Mouse (Mus musculus) thymus, postnatal 0 days (tissue): ENCODE results near the gene Tcn2. TPM values are rescaled to one million over a fixed set of nuclear protein-coding genes. Genes with fewer than 3 reads are reported as not detected.
"Not testable (repeated sequence)": the region's sequence is repeated elsewhere in the genome, so short reads cannot be mapped to it uniquely, and the experiment has no call there.

Experiments
- DNase-seq: peaks from one replicate; pipeline ENCODE4 v3.0.0-alpha.2; 2015; ENCODE audit warnings: low spot score
- polyA plus RNA-seq: library from polyadenylated mRNA; unstranded; fragments of >200 nt; fragmentation: Nextera tagmentation; extraction: Ambion mirVana; gene quantifications from 2 replicates; pipeline ENCODE4 v1.2.1, GENCODE M21; 2015

Gene Tcn2
- polyA plus RNA-seq, 1 experiment from 2014 or later: 25.5 TPM

DNA sequence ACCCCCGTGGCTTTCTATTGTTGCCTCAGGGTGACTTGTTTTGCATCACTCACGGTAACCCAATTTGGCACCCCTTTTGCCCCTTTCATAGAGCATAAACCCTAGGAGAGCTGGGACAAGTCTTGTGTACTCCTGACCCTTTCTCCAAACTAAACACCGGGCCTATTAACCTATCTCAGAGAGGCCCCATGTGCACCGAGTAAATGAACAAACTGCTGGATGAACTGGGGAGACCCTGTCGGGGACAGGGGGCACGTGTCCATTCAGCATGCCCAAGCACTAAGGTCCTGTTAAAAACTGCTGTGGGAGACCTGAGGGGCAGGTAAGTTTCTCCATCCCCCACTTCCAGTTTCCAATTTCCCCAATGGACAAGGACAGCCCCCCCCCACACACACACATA, 1.0 kb downstream of the Tcn2 start:
- no peak for DNase-seq

- no peak for DNase-seq
Observed at GRCm38 (mm10) chr11:3930019-3930418, 1.9 kb downstream of the Tcn2 start.

- no peak for DNase-seq
Observed at GRCm38 (mm10) chr11:3925916-3926315, 6.0 kb downstream of the Tcn2 start.

- DNase-seq: no peak
Observed at GRCm38 (mm10) chr11:3922731-3923130, 9.2 kb downstream of the Tcn2 start.

- no peak for DNase-seq
Observed at GRCm38 (mm10) chr11:3922115-3922514, 9.8 kb downstream of the Tcn2 start.

DNA sequence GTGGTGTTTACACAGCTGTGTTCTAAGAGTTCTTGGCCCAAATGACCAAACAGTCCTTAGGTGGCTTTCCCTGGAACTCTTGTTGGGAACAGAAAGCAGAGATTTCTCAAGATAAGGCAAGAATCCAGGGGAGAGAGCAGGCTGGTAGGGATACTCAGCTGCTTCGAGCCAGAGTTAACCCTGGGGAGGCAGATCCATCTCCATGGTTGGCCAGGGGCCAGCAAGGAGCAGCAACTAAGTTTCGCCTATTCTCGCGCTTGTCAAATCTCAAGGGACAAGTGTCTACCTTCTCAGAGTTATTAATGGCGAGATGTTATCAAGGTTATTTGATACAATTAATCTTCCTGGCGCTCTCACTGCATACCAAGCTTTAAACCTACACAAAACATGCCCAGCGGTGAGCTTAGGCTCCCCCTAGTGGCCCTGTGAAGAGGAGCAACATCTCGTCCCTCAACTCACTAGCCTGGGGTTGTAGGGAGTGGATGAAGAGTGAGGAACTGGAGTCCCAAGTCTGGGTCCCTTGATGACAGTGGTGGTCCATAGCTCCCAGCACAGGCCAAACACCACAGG, 10.6 kb downstream of the Tcn2 start:
- peak; percentile 63 for DNase-seq

GRCm38 (mm10) chr11:3920476-3920875, 11.5 kb downstream of the Tcn2 start:
- no peak for DNase-seq

- no peak for DNase-seq
Observed at GRCm38 (mm10) chr11:3918738-3919137, 13.2 kb downstream of the Tcn2 start.

- peak; percentile 70 for DNase-seq
Observed at GRCm38 (mm10) chr11:3914109-3914840, 17.7 kb downstream of the Tcn2 start, which contains the start of gene Slc35e4. Slc35e4 (minus strand) TSS chr11:3914664.

GRCm38 (mm10) chr11:3913316-3914108, 18.4 kb downstream of the Tcn2 start:
- DNase-seq: peak; percentile 76

- DNase-seq: peak; percentile 9
Observed at GRCm38 (mm10) chr11:3912875-3913271, 19.1 kb downstream of the Tcn2 start.

GRCm38 (mm10) chr11:3912100-3912874, 19.7 kb downstream of the Tcn2 start:
- DNase-seq: no peak

GRCm38 (mm10) chr11:3911440-3911839, 20.5 kb downstream of the Tcn2 start:
- not testable (repeated sequence) for DNase-seq

DNA sequence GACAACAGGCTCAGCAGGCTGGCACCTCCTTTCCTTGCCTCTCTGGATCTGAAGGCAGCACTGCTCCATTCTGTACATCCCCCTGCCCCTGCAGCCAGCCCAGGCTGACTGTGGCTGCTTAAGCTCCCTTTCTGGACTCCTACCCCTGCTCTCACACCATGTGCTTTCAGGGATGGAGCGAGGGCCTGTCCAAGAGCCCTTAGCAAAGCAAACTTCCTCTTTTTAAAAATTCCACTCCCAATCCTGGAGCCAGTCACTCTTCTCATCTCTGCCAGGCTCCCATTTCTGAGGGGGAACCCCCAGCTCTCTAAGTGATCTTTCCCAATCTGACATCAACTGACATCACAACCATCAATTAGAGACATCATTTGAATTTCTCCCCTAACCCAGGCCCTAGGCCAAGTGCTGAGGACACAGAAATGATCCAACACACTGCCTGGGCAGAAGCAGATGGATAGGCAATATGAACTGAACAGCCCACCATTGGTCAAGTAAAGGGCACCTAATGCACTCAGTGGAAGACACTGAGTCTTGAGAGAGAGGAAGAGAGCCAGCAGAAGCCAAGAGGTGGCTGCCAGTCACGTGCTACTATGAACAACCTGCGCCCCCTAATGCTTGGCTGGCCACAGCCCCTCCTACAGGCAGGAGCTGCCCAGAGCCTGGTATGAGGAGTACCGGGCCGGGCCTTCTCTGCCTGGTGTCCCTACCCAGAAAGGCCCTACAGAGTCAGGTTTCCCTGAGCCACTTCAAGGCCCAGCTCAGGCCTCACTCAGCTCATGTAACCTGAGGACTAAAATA, 21.2 kb downstream of the Tcn2 start:
- no peak for DNase-seq

- DNase-seq: no peak
Observed at GRCm38 (mm10) chr11:3909236-3909635, 22.7 kb downstream of the Tcn2 start.

GRCm38 (mm10) chr11:3905446-3905845, 26.5 kb downstream of the Tcn2 start:
- no peak for DNase-seq

- no peak for DNase-seq
Observed at GRCm38 (mm10) chr11:3904673-3905072, 27.3 kb downstream of the Tcn2 start.

GRCm38 (mm10) chr11:3903046-3903445, 28.9 kb downstream of the Tcn2 start:
- no peak for DNase-seq

GRCm38 (mm10) chr11:3902516-3902915, 29.4 kb downstream of the Tcn2 start:
- no peak for DNase-seq

GRCm38 (mm10) chr11:3900296-3900695, 31.7 kb downstream of the Tcn2 start:
- DNase-seq: no peak

DNA sequence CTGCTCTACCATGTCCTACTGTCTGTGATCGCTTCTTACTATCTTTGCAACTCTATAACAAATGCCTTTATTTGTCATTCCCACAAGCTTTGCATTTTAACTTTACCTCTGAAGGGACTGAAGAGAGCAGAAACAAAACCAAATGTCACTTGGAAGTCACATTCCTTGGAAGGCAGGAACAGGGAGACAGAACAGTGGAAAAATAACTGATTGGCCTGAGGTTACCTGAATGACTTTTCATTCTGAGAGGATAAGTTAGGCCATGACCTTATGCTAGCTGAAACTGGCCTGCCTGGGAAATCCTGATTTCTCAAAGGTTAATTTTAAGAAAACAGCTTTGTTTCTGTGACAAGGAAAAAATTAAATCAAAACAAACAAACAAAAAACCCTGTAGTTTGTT, 36.0 kb downstream of the Tcn2 start:
- no peak for DNase-seq
